Mouse (Mus musculus) embryonic facial prominence, embryonic 11.5 days (tissue): ENCODE data around the gene Spink8. TPM values are rescaled to one million over a fixed set of nuclear protein-coding genes. Genes with fewer than 3 reads are reported as not detected.

Experiments used
- ATAC-seq: fragments of 200-750 bp; cut with Nextera tagmentation; replicated peaks from 2 replicates; pipeline ENCODE4 v1.8.0; 2017; ENCODE audit warnings: low read depth; ENCODE audit not compliant: insufficient number of reproducible peaks, low FRiP score, low TSS enrichment
- DNase-seq: peaks from one replicate; pipeline ENCODE4 v3.0.0-alpha.2; 2015; ENCODE audit warnings: low spot score
- H3K27ac ChIP-seq: fragments of 300-500 bp; sonication (generic); replicated peaks from 2 replicates; pipeline ENCODE4 v1.5.1; 2014; ENCODE audit warnings: mild to moderate bottlenecking, low read depth, low read length, control low read depth
- H3K27me3 ChIP-seq: fragments of 300-500 bp; sonication (generic); 2 replicates; pipeline ENCODE4 v1.6.1; 2014; ENCODE audit warnings: mild to moderate bottlenecking, low read length, moderate library complexity, mixed read lengths; ENCODE audit not compliant: control insufficient read depth, insufficient read depth
- H3K36me3 ChIP-seq: fragments of 300-500 bp; sonication (generic); replicated peaks from 2 replicates; pipeline ENCODE4 v1.6.1; 2014; ENCODE audit warnings: low read depth, mild to moderate bottlenecking, low read length, moderate library complexity, mixed read lengths; ENCODE audit not compliant: control insufficient read depth, insufficient read depth
- H3K4me1 ChIP-seq: fragments of 300-500 bp; sonication (generic); 2 replicates; pipeline ENCODE4 v1.6.1; 2014; ENCODE audit warnings: low read length, mixed read lengths; ENCODE audit not compliant: control insufficient read depth, insufficient read depth
- H3K4me2 ChIP-seq: fragments of 300-500 bp; sonication (generic); 2 replicates; pipeline ENCODE4 v1.6.1; 2014; ENCODE audit warnings: low read depth, mild to moderate bottlenecking, control low read depth, low read length, moderate library complexity
- H3K4me3 ChIP-seq: fragments of 300-500 bp; sonication (generic); 2 replicates; pipeline ENCODE4 v1.5.1; 2014; ENCODE audit warnings: low read depth, low read length, control low read depth
- H3K9ac ChIP-seq: fragments of 300-500 bp; sonication (generic); replicated peaks from 2 replicates; pipeline ENCODE4 v1.6.1; 2014; ENCODE audit warnings: mild to moderate bottlenecking, control low read depth, low read length
- H3K9me3 ChIP-seq: fragments of 300-500 bp; sonication (generic); replicated peaks from 2 replicates; pipeline ENCODE4 v1.6.1; 2016; ENCODE audit warnings: mild to moderate bottlenecking, low read length, inconsistent platforms, mixed read lengths; ENCODE audit not compliant: control insufficient read depth
- WGBS: fragments of 180-500 bp; shearing (Covaris S2); extraction: QIAGEN DNeasy Blood & Tissue Kit; methylation state at CpG from one replicate; pipeline ENCODE4 v1.1.7; 2014; 5-methylcytosine and 5-hydroxymethylcytosine counted together
- polyA plus RNA-seq: library from polyadenylated mRNA; unstranded; fragments of >200 nt; fragmentation: Nextera tagmentation; extraction: Ambion mirVana; gene quantifications from 2 replicates; pipeline ENCODE4 v1.2.1, GENCODE M21; 2014

Gene Spink8
- polyA plus RNA-seq, 1 experiment from 2014 or later = not detected

GRCm38 (mm10) chr9:109806695-109807293 is 5.3 kb upstream of the Spink8 start:
- WGBS = 81% methylated on average over 2 of the region's 2 CpGs
- no peak overlapping the region for H3K27ac ChIP-seq

GRCm38 (mm10) chr9:109807898-109808297 is 4.2 kb upstream of the Spink8 start:
- ATAC-seq (no peak), DNase-seq (no peak)
- Histone ChIP-seq H3K4me3 (no peak overlapping the region), H3K27me3 (no peaks in the 10 kb centered on the region), H3K4me1 (no peaks in the 10 kb centered on the region), H3K27ac (no peak overlapping the region), H3K36me3 (no peaks in the 10 kb centered on the region), H3K9me3 (no peaks in the 10 kb centered on the region), H3K4me2 (no peak overlapping the region), H3K9ac (no peak overlapping the region)
- 47% methylated on average over 3 of the region's 3 CpGs for WGBS

More at GRCm38 (mm10) chr9:109806695-109807293, 5.3 kb upstream of the Spink8 start:
- H3K4me2 ChIP-seq = no peak overlapping the region
- H3K9ac ChIP-seq = no peak overlapping the region
- no peaks in the 10 kb centered on the region for H3K36me3 ChIP-seq
- no peak for DNase-seq
- H3K4me1 ChIP-seq = no peaks in the 10 kb centered on the region
- no peak for ATAC-seq
- H3K27me3 ChIP-seq = no peaks in the 10 kb centered on the region
- no peaks in the 10 kb centered on the region for H3K9me3 ChIP-seq
- H3K4me3 ChIP-seq = no peak overlapping the region

- no peaks in the 10 kb centered on the region for H3K36me3 ChIP-seq
- no peak overlapping the region for H3K9ac ChIP-seq
- ATAC-seq = no peak
- no peak overlapping the region for H3K4me2 ChIP-seq
- no peak overlapping the region for H3K4me3 ChIP-seq
- DNase-seq = no peak
- no peaks in the 10 kb centered on the region for H3K27me3 ChIP-seq
- no peaks in the 10 kb centered on the region for H3K4me1 ChIP-seq
- H3K27ac ChIP-seq = no peak overlapping the region
- H3K9me3 ChIP-seq = no peaks in the 10 kb centered on the region
- 63% methylated on average over 7 of the region's 7 CpGs for WGBS
These were observed 1.3 kb downstream of the Spink8 start for GRCm38 (mm10) chr9:109813424-109813823.

GRCm38 (mm10) chr9:109816341-109816740 is 4.3 kb downstream of the Spink8 start:
- WGBS = 59% methylated on average over 6 of the region's 6 CpGs
- Histone ChIP-seq H3K4me2 (no peak overlapping the region), H3K27me3 (no peaks in the 10 kb centered on the region), H3K9me3 (no peaks in the 10 kb centered on the region), H3K4me3 (no peak overlapping the region), H3K36me3 (no peaks in the 10 kb centered on the region), H3K27ac (no peak overlapping the region), H3K4me1 (no peaks in the 10 kb centered on the region), H3K9ac (no peak overlapping the region)
- DNase-seq (no peak), ATAC-seq (no peak)

- WGBS = 63% methylated on average over 4 of the region's 4 CpGs
- no peak for DNase-seq
- H3K4me1 ChIP-seq = no peaks in the 10 kb centered on the region
These were observed 13.7 kb downstream of the Spink8 start for GRCm38 (mm10) chr9:109825739-109826138.

GRCm38 (mm10) chr9:109826181-109826580 is 14.1 kb downstream of the Spink8 start:
- Histone ChIP-seq H3K4me2 (no peak overlapping the region), H3K36me3 (no peaks in the 10 kb centered on the region), H3K4me1 (no peaks in the 10 kb centered on the region), H3K9ac (no peak overlapping the region), H3K27ac (no peak overlapping the region), H3K4me3 (no peak overlapping the region), H3K9me3 (no peaks in the 10 kb centered on the region), H3K27me3 (no peaks in the 10 kb centered on the region)
- ATAC-seq (no peak), DNase-seq (no peak)
- WGBS = 72% methylated on average over 5 of the region's 5 CpGs

More at GRCm38 (mm10) chr9:109825739-109826138, 13.7 kb downstream of the Spink8 start:
- Histone ChIP-seq H3K9me3 (no peaks in the 10 kb centered on the region), H3K27ac (no peak overlapping the region), H3K4me2 (no peak overlapping the region), H3K9ac (no peak overlapping the region), H3K36me3 (no peaks in the 10 kb centered on the region), H3K4me3 (no peak overlapping the region), H3K27me3 (no peaks in the 10 kb centered on the region)
- ATAC-seq = no peak

GRCm38 (mm10) chr9:109832391-109833087 is 20.5 kb downstream of the Spink8 start, which contains the start of gene Nme6:
TSS of gene Nme6 (plus strand) at chr9:109832749.
- Histone ChIP-seq H3K36me3 (no peaks in the 10 kb centered on the region), H3K27ac (0 out of 2 replicates have a peak within 1 kb of the TSS, but pooled peaks have one; percentile 24)
- under 1% methylated on average over 32 of the region's 32 CpGs for WGBS

GRCm38 (mm10) chr9:109833088-109833412 is 21.0 kb downstream of the Spink8 start:
- Histone ChIP-seq H3K27ac (no peak overlapping the region), H3K9me3 (no peaks in the 10 kb centered on the region), H3K4me2 (peak overlapping the region; percentile 86), H3K4me1 (no peaks in the 10 kb centered on the region), H3K4me3 (peak overlapping the region; percentile 61), H3K9ac (peak overlapping the region; percentile 71), H3K27me3 (no peaks in the 10 kb centered on the region), H3K36me3 (no peaks in the 10 kb centered on the region)
- DNase-seq (no peak), ATAC-seq (peak; percentile 54)
- 12% methylated on average over 6 of the region's 6 CpGs for WGBS

More at GRCm38 (mm10) chr9:109832391-109833087, 20.5 kb downstream of the Spink8 start, which contains the start of gene Nme6:
- H3K4me3 ChIP-seq = peak within 1 kb of the TSS; percentile 61
- no peaks in the 10 kb centered on the region for H3K9me3 ChIP-seq
- no peaks in the 10 kb centered on the region for H3K27me3 ChIP-seq
- H3K9ac ChIP-seq = peak within 1 kb of the TSS; percentile 71
- ATAC-seq = peak; percentile 97
- no peaks in the 10 kb centered on the region for H3K4me1 ChIP-seq
- H3K4me2 ChIP-seq = peak within 1 kb of the TSS; percentile 86
- DNase-seq = peak; percentile 91
